Mouse (Mus musculus): Measurements from ENCODE around the gene Dlg5. TPM values are rescaled to one million over a fixed set of nuclear protein-coding genes. Genes with fewer than 3 reads are reported as not detected.
A peak's percentile ranks its signal among the peaks of the same experiment; 100 is the strongest.

Gene Dlg5
- total and polyA plus RNA-seq, 2 experiments from 2014 or later, result 17.9 to 87.4 TPM

DNA sequence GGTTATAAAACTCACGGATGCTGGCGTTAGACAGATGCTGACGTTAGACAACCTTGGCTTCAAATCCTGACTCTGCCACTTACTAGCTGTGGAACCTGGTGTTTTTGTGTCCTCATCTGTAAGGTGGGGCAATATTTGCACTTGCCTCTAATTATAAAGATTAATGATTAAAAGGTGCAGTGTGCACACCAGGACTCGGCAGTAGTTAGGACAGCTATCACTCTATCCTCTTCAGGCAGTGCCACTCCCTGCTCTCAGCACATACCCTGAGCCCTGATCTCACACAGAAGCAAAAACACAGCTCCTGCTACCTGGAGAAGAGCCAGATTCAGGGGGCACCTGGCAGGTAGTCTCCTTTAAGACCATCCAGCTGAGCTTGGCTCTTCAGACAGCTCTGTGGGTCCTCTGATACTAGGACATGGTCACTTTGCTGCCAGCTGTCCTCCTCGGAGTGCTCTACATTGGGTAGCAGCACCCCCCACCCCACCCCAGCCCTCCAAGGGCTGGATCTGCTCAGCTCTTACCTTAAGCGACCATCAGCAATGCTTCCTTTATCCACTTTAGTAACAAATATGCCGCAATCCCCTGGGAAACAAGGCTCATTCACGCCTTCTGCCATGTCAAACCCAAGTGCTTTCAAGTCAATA lies 80.9 kb downstream of the Dlg5 start:
- Histone ChIP-seq H3K27ac (ENCODE audit: low read depth, low read length) (no peak overlapping the region), H3K4me2 (ENCODE audit: low read depth, low read length, poor library complexity, severe bottlenecking) (no peak overlapping the region), H3K4me3 (ENCODE audit: low read depth, low read length) (no peak overlapping the region), H3K9ac (replicated peaks; ENCODE audit: low read length, poor library complexity, severe bottlenecking) (no peak overlapping the region), H3K27me3 (ENCODE audit: insufficient read depth, low read length) (no peaks in the 10 kb centered on the region), H3K4me1 (ENCODE audit: insufficient read depth, low read length) (no peaks in the 10 kb centered on the region), H3K9me3 (ENCODE audit: low read length) (no peaks in the 10 kb centered on the region), H3K36me3 (ENCODE audit: insufficient read depth, low read length) (peaks cover 52% of the 10 kb centered on the region)
- TF ChIP-seq CTCF (IDR thresholded peaks at IDR 0.05), result no peak
- ATAC-seq (ENCODE audit: low FRiP score) (no peak), DNase-seq (ENCODE audit: low spot score) (no peak)
- 95% methylated on average over 8 of the region's 8 CpGs for WGBS

DNA sequence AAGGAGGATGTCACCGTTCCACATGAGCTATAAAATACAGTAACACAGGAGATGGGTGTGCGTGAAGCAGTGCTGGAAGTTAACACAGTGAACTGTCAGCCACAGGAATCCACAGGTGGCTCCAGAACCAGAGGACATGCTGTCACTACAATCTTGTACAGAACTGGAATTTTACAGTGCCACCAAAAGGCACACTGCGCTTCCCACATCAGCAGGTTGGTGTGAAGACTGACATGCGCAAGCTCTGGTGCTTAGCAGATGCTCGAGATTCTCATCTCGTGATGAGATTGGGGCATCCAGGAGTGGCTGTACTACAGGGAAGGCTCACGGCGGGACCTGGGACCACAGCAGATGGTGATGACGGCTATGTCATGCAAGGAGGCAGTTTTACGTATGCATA lies 82.9 kb downstream of the Dlg5 start:
- H3K36me3 ChIP-seq (ENCODE audit: insufficient read depth, low read length), result peaks cover 58% of the 10 kb centered on the region
- no peak for TF ChIP-seq CTCF (IDR thresholded peaks at IDR 0.05)
- no peak for DNase-seq (ENCODE audit: low spot score)
- WGBS, result 91% methylated on average over 10 of the region's 10 CpGs
- no peaks in the 10 kb centered on the region for H3K27me3 ChIP-seq (ENCODE audit: insufficient read depth, low read length)
- no peak overlapping the region for H3K9ac ChIP-seq (replicated peaks; ENCODE audit: low read length, poor library complexity, severe bottlenecking)
- no peak overlapping the region for H3K4me2 ChIP-seq (ENCODE audit: low read depth, low read length, poor library complexity, severe bottlenecking)
- no peak for ATAC-seq (ENCODE audit: low FRiP score)
- H3K4me3 ChIP-seq (ENCODE audit: low read depth, low read length), result no peak overlapping the region
- no peaks in the 10 kb centered on the region for H3K9me3 ChIP-seq (ENCODE audit: low read length)
- H3K4me1 ChIP-seq (ENCODE audit: insufficient read depth, low read length), result no peaks in the 10 kb centered on the region
- no peak overlapping the region for H3K27ac ChIP-seq (ENCODE audit: low read depth, low read length)

GRCm38 (mm10) chr14:24148892-24149291 lies 96.8 kb downstream of the Dlg5 start:
- H3K4me2 ChIP-seq (ENCODE audit: low read depth, low read length, poor library complexity, severe bottlenecking), result no peak overlapping the region
- H3K36me3 ChIP-seq (ENCODE audit: insufficient read depth, low read length), result peaks cover 66% of the 10 kb centered on the region
- no peak overlapping the region for H3K4me3 ChIP-seq (ENCODE audit: low read depth, low read length)
- no peak overlapping the region for H3K27ac ChIP-seq (ENCODE audit: low read depth, low read length)
- no peaks in the 10 kb centered on the region for H3K27me3 ChIP-seq (ENCODE audit: insufficient read depth, low read length)
- peak; percentile 33; the same call in 1 of the 2 replicates for TF ChIP-seq CTCF (IDR thresholded peaks at IDR 0.05)
- H3K9me3 ChIP-seq (ENCODE audit: low read length), result no peaks in the 10 kb centered on the region
- H3K4me1 ChIP-seq (ENCODE audit: insufficient read depth, low read length), result no peaks in the 10 kb centered on the region
- no peak for ATAC-seq (ENCODE audit: low FRiP score)
- 77% methylated on average over 2 of the region's 2 CpGs for WGBS
- H3K9ac ChIP-seq (replicated peaks; ENCODE audit: low read length, poor library complexity, severe bottlenecking), result no peak overlapping the region
- no peak for DNase-seq (ENCODE audit: low spot score)

GRCm38 (mm10) chr14:24144821-24145220 lies 100.9 kb downstream of the Dlg5 start:
- Histone ChIP-seq H3K9me3 (ENCODE audit: low read length) (no peaks in the 10 kb centered on the region), H3K9ac (replicated peaks; ENCODE audit: low read length, poor library complexity, severe bottlenecking) (no peak overlapping the region), H3K4me1 (ENCODE audit: insufficient read depth, low read length) (no peaks in the 10 kb centered on the region), H3K27ac (ENCODE audit: low read depth, low read length) (no peak overlapping the region), H3K27me3 (ENCODE audit: insufficient read depth, low read length) (no peaks in the 10 kb centered on the region), H3K36me3 (ENCODE audit: insufficient read depth, low read length) (peaks cover 56% of the 10 kb centered on the region), H3K4me2 (ENCODE audit: low read depth, low read length, poor library complexity, severe bottlenecking) (no peak overlapping the region), H3K4me3 (ENCODE audit: low read depth, low read length) (no peak overlapping the region)
- ATAC-seq (ENCODE audit: low FRiP score), result peak; percentile 17; the same call in 1 of the 2 replicates
- 35% methylated on average over 3 of the region's 3 CpGs for WGBS
- TF ChIP-seq CTCF (IDR thresholded peaks at IDR 0.05), result no peak
- no peak for DNase-seq (ENCODE audit: low spot score)

DNA sequence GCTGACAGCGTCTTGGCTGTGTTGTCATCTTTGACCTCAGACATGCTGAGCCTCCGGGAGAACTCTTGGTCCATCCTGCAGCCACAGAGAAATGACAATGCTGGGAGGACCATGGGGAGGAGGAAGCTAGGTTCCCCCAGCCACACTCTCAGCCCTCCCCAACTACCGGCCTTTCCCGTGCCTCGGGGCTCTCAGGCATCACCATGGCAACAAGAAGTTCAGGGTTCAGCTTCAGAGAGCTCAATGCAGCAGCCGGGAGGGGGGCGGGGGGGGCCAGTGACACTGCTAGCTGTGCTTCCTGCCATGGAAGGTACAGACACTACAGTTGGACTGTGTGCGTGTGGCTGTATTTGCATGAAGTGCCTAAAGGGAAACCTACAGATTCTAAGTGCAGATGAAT lies 101.3 kb downstream of the Dlg5 start:
- Histone ChIP-seq H3K9ac (replicated peaks; ENCODE audit: low read length, poor library complexity, severe bottlenecking) (no peak overlapping the region), H3K4me3 (ENCODE audit: low read depth, low read length) (no peak overlapping the region), H3K4me2 (ENCODE audit: low read depth, low read length, poor library complexity, severe bottlenecking) (no peak overlapping the region), H3K4me1 (ENCODE audit: insufficient read depth, low read length) (no peaks in the 10 kb centered on the region), H3K36me3 (ENCODE audit: insufficient read depth, low read length) (peaks cover 55% of the 10 kb centered on the region), H3K27me3 (ENCODE audit: insufficient read depth, low read length) (no peaks in the 10 kb centered on the region), H3K9me3 (ENCODE audit: low read length) (no peaks in the 10 kb centered on the region), H3K27ac (ENCODE audit: low read depth, low read length) (no peak overlapping the region)
- DNase-seq (ENCODE audit: low spot score) (peak; percentile 22), ATAC-seq (ENCODE audit: low FRiP score) (peak; percentile 43)
- 14% methylated on average over 8 of the region's 8 CpGs for WGBS
- no peak for TF ChIP-seq CTCF (IDR thresholded peaks at IDR 0.05)

DNA sequence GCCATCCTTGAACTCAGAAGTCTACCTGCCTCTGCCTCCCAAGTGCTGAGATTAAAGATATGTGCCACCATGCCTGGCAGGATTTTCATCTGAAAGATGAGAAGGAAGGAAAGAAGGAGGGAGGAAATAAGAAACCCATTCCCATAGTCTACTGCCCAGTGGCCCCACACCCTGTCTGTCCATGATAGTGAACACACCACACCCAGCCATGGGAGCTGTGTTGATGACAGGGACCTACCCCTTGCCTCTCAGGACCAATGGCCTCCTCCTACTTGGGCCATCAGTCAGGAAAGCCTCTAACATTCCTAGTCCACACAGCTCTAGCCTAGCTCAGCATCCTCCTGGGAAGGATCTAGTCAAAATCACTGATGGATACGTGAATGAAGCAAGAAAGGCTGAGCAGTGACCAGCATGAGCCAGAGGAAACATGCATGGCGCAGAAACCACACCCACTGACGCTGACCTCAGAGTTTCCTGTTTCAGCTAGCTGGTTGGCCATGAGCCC lies 102.7 kb downstream of the Dlg5 start:
- H3K4me3 ChIP-seq (ENCODE audit: low read depth, low read length), result no peak overlapping the region
- H3K9ac ChIP-seq (replicated peaks; ENCODE audit: low read length, poor library complexity, severe bottlenecking), result no peak overlapping the region
- WGBS, result 88% methylated on average over 3 of the region's 3 CpGs
- no peaks in the 10 kb centered on the region for H3K27me3 ChIP-seq (ENCODE audit: insufficient read depth, low read length)
- no peak for TF ChIP-seq CTCF (IDR thresholded peaks at IDR 0.05)
- ATAC-seq (ENCODE audit: low FRiP score), result no peak
- H3K9me3 ChIP-seq (ENCODE audit: low read length), result no peaks in the 10 kb centered on the region
- no peaks in the 10 kb centered on the region for H3K4me1 ChIP-seq (ENCODE audit: insufficient read depth, low read length)
- no peak for DNase-seq (ENCODE audit: low spot score)
- H3K27ac ChIP-seq (ENCODE audit: low read depth, low read length), result no peak overlapping the region
- H3K36me3 ChIP-seq (ENCODE audit: insufficient read depth, low read length), result peaks cover 58% of the 10 kb centered on the region
- no peak overlapping the region for H3K4me2 ChIP-seq (ENCODE audit: low read depth, low read length, poor library complexity, severe bottlenecking)
